Mouse (Mus musculus) lung, postnatal 0 days (tissue): ENCODE data around the gene Polr1d. TPM values are rescaled to one million over a fixed set of nuclear protein-coding genes. Genes with fewer than 3 reads are reported as not detected.

Source experiments
- ATAC-seq: fragments of 200-750 bp; cut with Nextera tagmentation; 2 replicates; pipeline ENCODE4 v1.8.0; 2017; ENCODE audit warnings: moderate library complexity
- DNase-seq: peaks from one replicate; pipeline ENCODE4 v3.0.0-alpha.2; 2016; ENCODE audit warnings: low spot score
- H3K27ac ChIP-seq: fragments of 300-500 bp; sonication (generic); 2 replicates; pipeline ENCODE4 v1.5.1; 2014; ENCODE audit warnings: antibody characterized with exemption, mild to moderate bottlenecking, low read length, mixed read lengths
- H3K27me3 ChIP-seq: fragments of 300-500 bp; sonication (generic); replicated peaks from 2 replicates; pipeline ENCODE4 v1.6.1; 2014; ENCODE audit warnings: low read length, mixed read lengths; ENCODE audit not compliant: insufficient read depth
- H3K36me3 ChIP-seq: fragments of 300-500 bp; sonication (generic); 2 replicates; pipeline ENCODE4 v1.6.1; 2014; ENCODE audit warnings: low read length, mixed read lengths; ENCODE audit not compliant: insufficient read depth
- H3K4me1 ChIP-seq: fragments of 300-500 bp; sonication (generic); 2 replicates; pipeline ENCODE4 v1.6.1; 2014; ENCODE audit warnings: antibody characterized with exemption, low read depth, low read length, mixed read lengths; ENCODE audit not compliant: insufficient read depth
- H3K4me2 ChIP-seq: fragments of 300-500 bp; sonication (generic); replicated peaks from 2 replicates; pipeline ENCODE4 v1.6.1; 2014; ENCODE audit warnings: low read depth, mild to moderate bottlenecking, low read length, moderate library complexity, mixed read lengths
- H3K4me3 ChIP-seq: fragments of 300-500 bp; sonication (generic); 2 replicates; pipeline ENCODE4 v1.5.1; 2014; ENCODE audit warnings: low read depth, low read length
- H3K9ac ChIP-seq: fragments of 300-500 bp; sonication (generic); replicated peaks from 2 replicates; pipeline ENCODE4 v1.6.1; 2014; ENCODE audit warnings: low read depth, mild to moderate bottlenecking
- H3K9me3 ChIP-seq: fragments of 300-500 bp; sonication (generic); 2 replicates; pipeline ENCODE4 v1.6.1; 2016; ENCODE audit warnings: low read length, mixed read lengths
- CTCF ChIP-seq: IDR thresholded peaks from 2 replicates; pipeline ENCODE4 v1.5.1; 2016; ENCODE audit warnings: antibody characterized with exemption, mild to moderate bottlenecking
- EP300 ChIP-seq: IDR thresholded peaks from 2 replicates; pipeline ENCODE4 v1.6.1; 2016; ENCODE audit warnings: antibody characterized with exemption, mild to moderate bottlenecking, control low read depth
- WGBS: fragments of 180-500 bp; shearing (Covaris S2); extraction: QIAGEN DNeasy Blood & Tissue Kit; methylation state at CpG from one replicate; pipeline ENCODE4 v1.1.7; 2014; 5-methylcytosine and 5-hydroxymethylcytosine counted together
- polyA plus RNA-seq: library from polyadenylated mRNA; unstranded; fragments of >200 nt; fragmentation: Nextera tagmentation; extraction: Ambion mirVana; gene quantifications from 2 replicates; pipeline ENCODE4 v1.2.1, GENCODE M21; 2015

Polr1d gene
- polyA plus RNA-seq, 1 experiment from 2014 or later = 106 TPM

- H3K27ac ChIP-seq = no peak overlapping the region
- WGBS = 40% methylated on average over 5 of the region's 5 CpGs
- no peaks in the 10 kb centered on the region for H3K9me3 ChIP-seq
- TF ChIP-seq CTCF (no peak), EP300 (no peak)
- H3K27me3 ChIP-seq = no peaks in the 10 kb centered on the region
- no peak overlapping the region for H3K4me3 ChIP-seq
- ATAC-seq (peak; percentile 9; the same call in 1 of the 2 replicates), DNase-seq (peak; percentile 33)
- no peak overlapping the region for H3K4me2 ChIP-seq
- no peak overlapping the region for H3K9ac ChIP-seq
- H3K4me1 ChIP-seq = peaks cover 24% of the 10 kb centered on the region; the same call in 1 of the 2 replicates
- no peaks in the 10 kb centered on the region for H3K36me3 ChIP-seq
Measured at GRCm38 (mm10) chr5:147068876-147069275, 8.0 kb upstream of the Polr1d start.

GRCm38 (mm10) chr5:147070791-147071516 lies 5.9 kb upstream of the Polr1d start:
- Histone ChIP-seq H3K4me1 (peaks cover 25% of the 10 kb centered on the region; the same call in 1 of the 2 replicates), H3K36me3 (no peaks in the 10 kb centered on the region), H3K9me3 (no peaks in the 10 kb centered on the region), H3K4me3 (no peak overlapping the region), H3K27me3 (no peaks in the 10 kb centered on the region), H3K9ac (no peak overlapping the region), H3K27ac (no peak overlapping the region), H3K4me2 (no peak overlapping the region)
- DNase-seq = peak; percentile 61
- peak; percentile 2; the same call in 1 of the 2 replicates for ATAC-seq
- TF ChIP-seq EP300 = no peak
- no peak for TF ChIP-seq CTCF
- 70% methylated on average over 16 of the region's 16 CpGs for WGBS

GRCm38 (mm10) chr5:147071886-147072285 lies 5.0 kb upstream of the Polr1d start:
- H3K9ac ChIP-seq = no peak overlapping the region
- H3K27me3 ChIP-seq = no peaks in the 10 kb centered on the region
- H3K27ac ChIP-seq = no peak overlapping the region
- DNase-seq (no peak), ATAC-seq (no peak)
- H3K9me3 ChIP-seq = no peaks in the 10 kb centered on the region
- 67% methylated on average over 4 of the region's 4 CpGs for WGBS
- H3K4me2 ChIP-seq = no peak overlapping the region
- no peak for TF ChIP-seq CTCF
- TF ChIP-seq EP300 = no peak
- H3K4me1 ChIP-seq = peaks cover 25% of the 10 kb centered on the region; the same call in 1 of the 2 replicates
- no peak overlapping the region for H3K4me3 ChIP-seq
- no peaks in the 10 kb centered on the region for H3K36me3 ChIP-seq

DNA sequence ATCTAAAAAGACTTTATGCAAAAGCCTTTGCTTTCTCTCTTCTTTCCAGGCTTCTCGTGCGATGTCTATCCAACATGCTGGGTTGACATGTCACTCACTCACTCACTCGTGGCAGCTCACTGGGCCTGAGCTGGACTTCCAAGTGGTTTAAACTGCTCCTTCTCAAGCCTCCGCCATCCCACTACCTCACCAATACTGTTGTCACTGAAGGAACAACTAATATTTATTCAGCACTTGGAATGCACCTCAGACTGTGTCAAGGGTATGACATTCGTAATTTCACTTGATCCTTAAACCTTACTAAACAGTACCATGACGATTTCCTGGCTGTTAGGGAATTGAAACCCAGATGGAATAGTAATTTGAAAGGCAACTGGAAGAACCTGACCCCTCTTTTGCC lies 3.0 kb upstream of the Polr1d start:
- peak; percentile 42 for ATAC-seq
- H3K4me2 ChIP-seq = peak overlapping the region; percentile 65

GRCm38 (mm10) chr5:147075103-147076025 lies 1.5 kb upstream of the Polr1d start:
- Histone ChIP-seq H3K36me3 (no peaks in the 10 kb centered on the region), H3K4me3 (peak overlapping the region; percentile 93), H3K27me3 (no peaks in the 10 kb centered on the region), H3K27ac (peak overlapping the region; percentile 98), H3K4me2 (peak overlapping the region; percentile 65), H3K4me1 (peaks cover 22% of the 10 kb centered on the region; the same call in 1 of the 2 replicates), H3K9ac (peak overlapping the region; percentile 92), H3K9me3 (no peaks in the 10 kb centered on the region)
- ATAC-seq = peak; percentile 11
- TF ChIP-seq CTCF = no peak
- peak; percentile 88 for TF ChIP-seq EP300
- peak; percentile 92 for DNase-seq
- 5% methylated on average over 21 of the region's 21 CpGs for WGBS

More for the DNA sequence above, 3.0 kb upstream of the Polr1d start:
- 40% methylated on average over 6 of the region's 6 CpGs for WGBS
- Histone ChIP-seq H3K4me3 (no peak overlapping the region), H3K9me3 (no peaks in the 10 kb centered on the region), H3K4me1 (peaks cover 29% of the 10 kb centered on the region; the same call in 1 of the 2 replicates), H3K27ac (peak overlapping the region; percentile 98), H3K36me3 (no peaks in the 10 kb centered on the region), H3K9ac (no peak overlapping the region), H3K27me3 (no peaks in the 10 kb centered on the region)
- TF ChIP-seq EP300 (peak; percentile 89), CTCF (no peak)
- DNase-seq = peak; percentile 92
